Mouse (Mus musculus): ENCODE data around the gene Calml3. TPM values are rescaled to one million over a fixed set of nuclear protein-coding genes. Genes with fewer than 3 reads are reported as not detected.
A peak's percentile ranks its signal among the peaks of the same experiment; 100 is the strongest.

Calml3 gene
- polyA plus RNA-seq, 1 experiment from 2014 or later, result 0.24 TPM

DNA sequence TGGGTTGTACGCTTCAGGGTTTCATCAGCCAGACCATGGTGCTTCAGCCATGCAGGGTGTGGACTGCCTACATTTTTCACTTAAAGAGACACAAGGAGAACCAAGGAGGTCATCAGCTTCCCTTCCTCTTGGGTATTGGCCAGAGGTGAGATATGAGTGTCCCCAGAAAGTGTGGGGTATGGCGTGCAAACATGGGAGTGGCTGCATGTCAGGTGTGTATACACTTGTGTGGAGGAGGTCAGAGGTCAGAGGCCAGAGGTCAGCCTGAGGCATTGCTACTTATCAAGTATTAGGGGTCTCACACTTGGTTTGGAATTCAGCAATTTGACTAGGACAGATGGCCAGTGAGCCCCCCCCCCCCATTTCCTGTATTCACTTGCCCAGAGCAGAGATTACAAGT is 15.5 kb downstream of the Calml3 start:
- H3K4me1 ChIP-seq (replicated peaks; ENCODE audit: control insufficient read depth, insufficient read depth, low read length), result peaks cover 7% of the 10 kb centered on the region; the same call in 1 of the 2 replicates
- H3K27me3 ChIP-seq (ENCODE audit: control insufficient read depth, insufficient read depth, low read depth, low read length), result no peaks in the 10 kb centered on the region
- H3K9ac ChIP-seq (ENCODE audit: low read length), result no peak overlapping the region
- H3K4me2 ChIP-seq (ENCODE audit: low read depth, low read length), result no peak overlapping the region
- ATAC-seq (ENCODE audit: low read depth), result no peak
- H3K36me3 ChIP-seq (ENCODE audit: control insufficient read depth, insufficient read depth, low read length), result no peaks in the 10 kb centered on the region
- 72% methylated on average over 2 of the region's 2 CpGs for WGBS
- no peak overlapping the region for H3K4me3 ChIP-seq (ENCODE audit: low read length)
- no peak overlapping the region for H3K27ac ChIP-seq (ENCODE audit: low read length)
- no peaks in the 10 kb centered on the region for H3K9me3 ChIP-seq (ENCODE audit: control insufficient read depth, low read length)

DNA sequence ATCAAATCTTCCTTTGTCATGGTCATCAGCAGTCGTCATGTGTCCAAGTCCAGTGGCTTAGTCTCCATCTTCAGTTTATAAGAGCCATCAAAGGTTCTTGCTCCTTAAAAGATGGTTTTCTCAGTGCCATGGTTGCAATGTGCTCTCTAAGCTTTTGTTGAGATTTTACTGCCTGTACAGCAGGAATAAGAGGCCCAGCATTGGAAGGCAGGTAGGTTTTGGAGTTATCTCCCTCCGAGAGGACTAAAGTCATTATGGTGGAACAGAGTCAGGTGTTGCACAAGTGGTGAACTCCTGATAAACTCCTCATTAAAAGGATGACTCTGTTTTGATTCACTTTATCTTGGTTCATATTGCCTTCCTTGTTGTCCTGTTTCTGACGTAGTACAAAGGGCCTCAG is 16.5 kb downstream of the Calml3 start:
- 76% methylated on average over 3 of the region's 3 CpGs for WGBS
- no peak overlapping the region for H3K4me3 ChIP-seq (ENCODE audit: low read length)

DNA sequence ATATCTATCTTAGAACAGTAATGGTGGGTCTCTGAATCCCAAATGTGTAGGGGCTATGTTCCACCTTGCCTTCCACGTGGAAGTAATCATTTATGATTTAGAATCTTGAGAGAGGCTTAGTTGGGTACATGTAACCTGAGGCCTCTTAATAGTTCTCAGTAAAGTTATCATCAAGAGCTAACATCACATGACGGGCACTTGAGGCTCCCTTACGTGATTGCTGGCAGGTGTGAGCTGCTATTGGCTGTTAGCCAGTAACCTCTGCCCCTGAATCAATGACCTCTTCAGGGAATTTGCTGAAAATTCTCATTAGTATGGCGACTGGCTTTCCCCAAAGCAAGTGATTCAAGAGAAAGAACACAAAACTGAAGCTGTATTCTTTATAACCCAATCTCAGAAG is 17.0 kb downstream of the Calml3 start:
- Histone ChIP-seq H3K4me2 (ENCODE audit: low read depth, low read length) (no peak overlapping the region), H3K36me3 (ENCODE audit: control insufficient read depth, insufficient read depth, low read length) (no peaks in the 10 kb centered on the region), H3K4me1 (replicated peaks; ENCODE audit: control insufficient read depth, insufficient read depth, low read length) (peaks cover 9% of the 10 kb centered on the region; the same call in 1 of the 2 replicates), H3K27me3 (ENCODE audit: control insufficient read depth, insufficient read depth, low read depth, low read length) (no peaks in the 10 kb centered on the region), H3K9ac (ENCODE audit: low read length) (no peak overlapping the region), H3K27ac (ENCODE audit: low read length) (peak overlapping the region; percentile 11; the same call in 1 of the 2 replicates), H3K4me3 (ENCODE audit: low read length) (no peak overlapping the region), H3K9me3 (ENCODE audit: control insufficient read depth, low read length) (no peaks in the 10 kb centered on the region)
- ATAC-seq (ENCODE audit: low read depth), result peak; percentile 69
- 31% methylated on average over 4 of the region's 4 CpGs for WGBS

More for the DNA sequence above, 16.5 kb downstream of the Calml3 start:
- no peaks in the 10 kb centered on the region for H3K36me3 ChIP-seq (ENCODE audit: control insufficient read depth, insufficient read depth, low read length)
- no peak for ATAC-seq (ENCODE audit: low read depth)
- no peak overlapping the region for H3K9ac ChIP-seq (ENCODE audit: low read length)
- H3K9me3 ChIP-seq (ENCODE audit: control insufficient read depth, low read length), result no peaks in the 10 kb centered on the region
- H3K4me2 ChIP-seq (ENCODE audit: low read depth, low read length), result no peak overlapping the region
- no peak overlapping the region for H3K27ac ChIP-seq (ENCODE audit: low read length)
- H3K4me1 ChIP-seq (replicated peaks; ENCODE audit: control insufficient read depth, insufficient read depth, low read length), result peaks cover 8% of the 10 kb centered on the region; the same call in 1 of the 2 replicates
- no peaks in the 10 kb centered on the region for H3K27me3 ChIP-seq (ENCODE audit: control insufficient read depth, insufficient read depth, low read depth, low read length)

DNA sequence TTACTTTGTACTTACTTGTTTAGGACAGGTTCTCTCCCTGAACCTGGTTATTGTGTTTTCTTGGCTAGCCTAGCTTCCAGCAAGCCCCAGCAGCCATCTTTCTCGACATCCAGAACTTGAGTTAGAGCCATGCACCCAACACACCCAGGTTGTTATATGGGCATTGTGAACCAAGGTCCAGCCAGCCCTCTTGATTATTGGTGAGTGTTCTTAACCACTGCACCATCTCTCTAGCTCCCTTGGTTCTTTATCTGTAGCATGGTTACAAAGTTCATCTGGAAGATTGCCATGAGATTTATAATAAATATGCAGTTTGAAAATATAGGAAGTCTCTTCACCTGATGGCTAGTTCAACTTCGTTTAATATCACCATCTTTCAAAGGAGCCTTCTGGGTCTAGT is 20.5 kb downstream of the Calml3 start:
- H3K9ac ChIP-seq (ENCODE audit: low read length), result no peak overlapping the region
- H3K4me2 ChIP-seq (ENCODE audit: low read depth, low read length), result no peak overlapping the region
- 77% methylated on average over 2 of the region's 2 CpGs for WGBS
- no peak overlapping the region for H3K27ac ChIP-seq (ENCODE audit: low read length)
- H3K27me3 ChIP-seq (ENCODE audit: control insufficient read depth, insufficient read depth, low read depth, low read length), result no peaks in the 10 kb centered on the region
- no peak for ATAC-seq (ENCODE audit: low read depth)
- H3K4me1 ChIP-seq (replicated peaks; ENCODE audit: control insufficient read depth, insufficient read depth, low read length), result peaks cover 12% of the 10 kb centered on the region; the same call in 1 of the 2 replicates
- no peaks in the 10 kb centered on the region for H3K36me3 ChIP-seq (ENCODE audit: control insufficient read depth, insufficient read depth, low read length)
- no peak overlapping the region for H3K4me3 ChIP-seq (ENCODE audit: low read length)
- no peaks in the 10 kb centered on the region for H3K9me3 ChIP-seq (ENCODE audit: control insufficient read depth, low read length)

DNA sequence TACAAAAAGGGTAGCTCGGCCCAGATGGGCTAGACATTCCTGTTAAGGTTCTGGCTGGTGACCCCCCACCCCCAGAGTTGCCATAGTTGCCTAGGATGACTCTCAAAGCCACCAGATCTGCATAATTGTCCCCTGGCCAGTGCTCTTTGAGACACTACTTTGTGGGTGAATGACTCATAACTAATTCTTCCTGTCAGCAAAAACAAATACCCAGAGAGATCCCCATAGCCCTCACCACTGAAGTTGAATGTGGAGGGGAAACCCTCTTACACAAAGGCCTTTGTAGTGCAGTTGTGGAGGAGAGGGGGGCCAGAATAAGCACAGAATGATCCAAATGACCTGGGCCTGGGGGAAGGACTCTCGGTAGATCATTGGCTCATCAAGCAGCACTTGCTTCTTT is 21.6 kb downstream of the Calml3 start:
- 41% methylated on average over 2 of the region's 2 CpGs for WGBS
- Histone ChIP-seq H3K36me3 (ENCODE audit: control insufficient read depth, insufficient read depth, low read length) (no peaks in the 10 kb centered on the region), H3K4me1 (replicated peaks; ENCODE audit: control insufficient read depth, insufficient read depth, low read length) (peaks cover 14% of the 10 kb centered on the region; the same call in 1 of the 2 replicates), H3K9ac (ENCODE audit: low read length) (no peak overlapping the region), H3K9me3 (ENCODE audit: control insufficient read depth, low read length) (no peaks in the 10 kb centered on the region), H3K27me3 (ENCODE audit: control insufficient read depth, insufficient read depth, low read depth, low read length) (no peaks in the 10 kb centered on the region), H3K27ac (ENCODE audit: low read length) (peak overlapping the region; percentile 59), H3K4me3 (ENCODE audit: low read length) (no peak overlapping the region), H3K4me2 (ENCODE audit: low read depth, low read length) (no peak overlapping the region)
- no peak for ATAC-seq (ENCODE audit: low read depth)

DNA sequence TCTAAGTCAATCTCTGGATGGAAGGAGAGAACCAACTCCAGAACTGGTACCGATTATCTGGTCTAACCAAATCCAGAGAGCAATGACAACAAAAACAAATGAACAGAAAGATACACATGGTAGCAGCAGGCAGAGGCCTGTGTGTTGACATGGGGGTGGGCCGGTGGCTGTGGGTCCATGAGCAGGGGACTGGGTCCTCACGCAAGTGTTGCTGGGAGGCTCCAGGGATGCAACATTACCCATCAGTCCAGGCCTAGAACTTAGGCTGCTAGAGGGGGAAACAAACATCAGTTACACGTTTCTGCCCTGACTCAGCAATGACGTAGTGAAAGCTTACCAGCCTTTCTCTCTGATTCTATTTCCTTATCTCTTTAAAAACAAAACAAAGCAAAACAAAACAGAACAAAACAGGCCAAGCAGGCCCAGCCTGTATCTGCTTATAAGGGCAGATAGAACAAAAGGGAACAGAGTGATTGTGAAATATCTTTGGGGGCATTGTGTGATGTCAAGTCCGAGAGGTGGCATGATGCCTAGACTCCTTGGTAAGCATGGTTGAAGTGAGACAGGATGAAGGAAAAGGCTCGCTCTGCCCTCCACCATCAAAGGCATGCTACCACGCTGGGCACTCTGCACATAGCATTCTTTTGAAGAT is 24.4 kb downstream of the Calml3 start:
- no peak overlapping the region for H3K27ac ChIP-seq (ENCODE audit: low read length)
- no peak overlapping the region for H3K4me3 ChIP-seq (ENCODE audit: low read length)
- H3K4me2 ChIP-seq (ENCODE audit: low read depth, low read length), result no peak overlapping the region
- no peak overlapping the region for H3K9ac ChIP-seq (ENCODE audit: low read length)
- 67% methylated on average over 8 of the region's 8 CpGs for WGBS
- no peaks in the 10 kb centered on the region for H3K36me3 ChIP-seq (ENCODE audit: control insufficient read depth, insufficient read depth, low read length)
- no peak for ATAC-seq (ENCODE audit: low read depth)
- H3K9me3 ChIP-seq (ENCODE audit: control insufficient read depth, low read length), result no peaks in the 10 kb centered on the region
- H3K27me3 ChIP-seq (ENCODE audit: control insufficient read depth, insufficient read depth, low read depth, low read length), result no peaks in the 10 kb centered on the region
- peaks cover 11% of the 10 kb centered on the region; the same call in 1 of the 2 replicates for H3K4me1 ChIP-seq (replicated peaks; ENCODE audit: control insufficient read depth, insufficient read depth, low read length)

DNA sequence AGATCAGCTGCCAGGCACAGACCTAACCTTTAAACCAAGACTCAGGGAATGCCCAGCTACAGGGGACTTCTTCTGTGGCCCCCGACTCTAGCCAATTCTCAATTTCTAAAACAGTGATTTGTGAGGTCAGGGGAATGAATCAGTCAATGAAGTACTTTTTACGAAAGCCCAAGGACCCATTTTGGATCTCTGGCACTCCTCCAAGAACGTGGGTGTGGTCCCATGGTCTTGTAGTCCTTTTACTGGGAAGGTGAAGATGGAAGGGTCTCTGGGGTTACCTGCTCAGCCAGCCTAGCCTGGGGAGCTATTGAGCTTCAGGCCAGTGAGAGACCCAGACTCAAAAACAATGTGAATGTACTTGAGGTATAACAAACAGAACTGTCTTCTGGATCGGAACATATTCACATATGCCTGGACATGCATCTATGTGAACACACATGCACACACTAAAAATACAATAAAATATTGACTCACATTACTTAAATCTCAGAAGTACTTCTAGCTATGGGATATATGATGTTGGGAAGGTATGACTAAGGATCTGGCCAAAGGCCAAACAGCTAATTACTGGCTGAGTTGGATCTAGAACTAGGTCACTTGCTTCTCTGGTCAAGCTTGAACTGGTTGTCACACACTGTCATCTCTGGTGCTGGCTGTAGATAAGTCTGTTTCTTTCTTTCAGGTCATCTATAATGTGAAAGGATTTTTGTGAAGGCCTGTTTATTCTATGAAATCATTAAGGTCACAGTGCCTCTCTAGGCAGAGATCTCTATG is 25.3 kb downstream of the Calml3 start:
- H3K4me1 ChIP-seq (replicated peaks; ENCODE audit: control insufficient read depth, insufficient read depth, low read length), result peaks cover 11% of the 10 kb centered on the region; the same call in 1 of the 2 replicates
- H3K4me2 ChIP-seq (ENCODE audit: low read depth, low read length), result no peak overlapping the region
- WGBS, result 70% methylated on average over 4 of the region's 4 CpGs
- H3K4me3 ChIP-seq (ENCODE audit: low read length), result no peak overlapping the region
- H3K9ac ChIP-seq (ENCODE audit: low read length), result no peak overlapping the region
- H3K9me3 ChIP-seq (ENCODE audit: control insufficient read depth, low read length), result no peaks in the 10 kb centered on the region
- no peaks in the 10 kb centered on the region for H3K36me3 ChIP-seq (ENCODE audit: control insufficient read depth, insufficient read depth, low read length)
- no peak overlapping the region for H3K27ac ChIP-seq (ENCODE audit: low read length)
- no peak for ATAC-seq (ENCODE audit: low read depth)
- H3K27me3 ChIP-seq (ENCODE audit: control insufficient read depth, insufficient read depth, low read depth, low read length), result no peaks in the 10 kb centered on the region

DNA sequence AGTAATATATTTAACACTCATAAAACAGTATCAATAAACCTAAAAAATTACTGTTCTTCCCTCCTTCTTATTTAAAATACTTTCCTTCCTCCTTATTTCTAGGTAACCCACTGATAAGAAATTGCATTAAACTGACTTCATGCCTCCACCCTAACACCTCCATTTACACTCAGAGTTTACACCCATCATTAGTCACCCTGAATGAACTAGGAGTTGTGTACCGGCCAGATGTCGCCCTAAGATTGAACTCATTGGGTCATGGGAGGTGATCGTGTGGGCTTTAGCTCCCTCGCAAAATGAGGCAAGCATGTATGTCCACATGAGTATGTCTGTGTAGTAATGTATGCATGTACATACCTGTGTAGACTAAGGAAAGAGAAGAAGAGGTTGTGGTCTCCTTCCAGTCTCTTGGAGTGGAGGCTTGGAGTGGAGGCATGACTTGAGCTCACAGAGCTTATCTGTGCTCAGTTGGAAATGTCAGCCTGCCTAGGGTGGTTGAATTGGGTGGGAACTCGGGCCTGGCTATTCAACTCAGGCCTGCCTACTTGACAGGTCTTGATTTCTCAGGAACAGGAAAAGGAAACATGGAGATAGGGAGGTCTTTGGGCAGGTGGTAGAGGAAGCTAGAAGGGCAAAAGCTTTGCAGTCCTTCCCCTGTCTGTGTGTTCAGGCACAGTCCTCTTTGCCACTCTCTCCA is 26.8 kb downstream of the Calml3 start:
- Histone ChIP-seq H3K27ac (ENCODE audit: low read length) (no peak overlapping the region), H3K4me1 (replicated peaks; ENCODE audit: control insufficient read depth, insufficient read depth, low read length) (peaks cover 8% of the 10 kb centered on the region; the same call in 1 of the 2 replicates), H3K4me3 (ENCODE audit: low read length) (no peak overlapping the region), H3K9ac (ENCODE audit: low read length) (no peak overlapping the region), H3K36me3 (ENCODE audit: control insufficient read depth, insufficient read depth, low read length) (no peaks in the 10 kb centered on the region), H3K9me3 (ENCODE audit: control insufficient read depth, low read length) (no peaks in the 10 kb centered on the region), H3K27me3 (ENCODE audit: control insufficient read depth, insufficient read depth, low read depth, low read length) (no peaks in the 10 kb centered on the region), H3K4me2 (ENCODE audit: low read depth, low read length) (no peak overlapping the region)
- ATAC-seq (ENCODE audit: low read depth), result no peak
- WGBS, result 68% methylated on average over 5 of the region's 5 CpGs

DNA sequence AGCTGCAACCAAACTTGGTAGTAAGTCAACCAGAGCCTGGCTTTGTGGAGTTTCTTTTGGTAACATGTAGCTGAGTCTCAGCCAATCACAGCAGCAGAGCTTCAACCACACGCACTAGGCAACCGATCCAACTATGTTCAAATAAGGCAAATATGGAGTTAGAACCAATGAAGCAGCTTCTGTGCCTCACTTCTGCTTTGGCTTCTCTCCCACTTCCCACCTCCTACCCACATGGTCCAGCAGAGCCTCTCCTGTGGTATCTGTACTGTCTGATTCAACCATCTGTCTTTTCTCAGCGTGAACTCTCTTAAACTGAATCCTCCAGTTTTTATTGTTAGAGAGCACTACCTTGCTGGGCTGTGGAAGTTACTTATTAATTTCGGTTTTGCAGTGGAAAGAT is 27.7 kb downstream of the Calml3 start:
- Histone ChIP-seq H3K27me3 (ENCODE audit: control insufficient read depth, insufficient read depth, low read depth, low read length) (no peaks in the 10 kb centered on the region), H3K36me3 (ENCODE audit: control insufficient read depth, insufficient read depth, low read length) (no peaks in the 10 kb centered on the region), H3K4me3 (ENCODE audit: low read length) (no peak overlapping the region), H3K9me3 (ENCODE audit: control insufficient read depth, low read length) (no peaks in the 10 kb centered on the region), H3K27ac (ENCODE audit: low read length) (no peak overlapping the region), H3K9ac (ENCODE audit: low read length) (no peak overlapping the region), H3K4me2 (ENCODE audit: low read depth, low read length) (no peak overlapping the region), H3K4me1 (replicated peaks; ENCODE audit: control insufficient read depth, insufficient read depth, low read length) (peaks cover 4% of the 10 kb centered on the region; the same call in 1 of the 2 replicates)
- 76% methylated on average over 4 of the region's 4 CpGs for WGBS
- no peak for ATAC-seq (ENCODE audit: low read depth)

Measured in lung, embryonic 16.5 days (tissue).